Mouse (Mus musculus) small intestine, adult 10 weeks (tissue): Measurements from ENCODE around the gene Fam81b. TPM values are rescaled to one million over a fixed set of nuclear protein-coding genes. Genes with fewer than 3 reads are reported as not detected.

Experiments used
- polyA plus RNA-seq: library from polyadenylated mRNA; stranded (reverse); fragments of 350-450 nt; fragmentation: Illumina TruSeq; extraction: RNeasy Lipid Tissue Mini Kit (QIAGEN cat#74804); gene quantifications from one replicate; pipeline ENCODE4 v1.2.3, GENCODE M21; 2014; ENCODE audit warnings: low replicate concordance

Gene Fam81b
- not detected for polyA plus RNA-seq

GRCm38 (mm10) chr13:76304637-76305122 is at the start of gene Fam81b:
Gene Fam81b, minus strand, starts transcription at chr13:76305072.

Other genes with a start within 250 kb of the Fam81b start
- not detected for gene Gpr150, start 248.1 kb downstream of the Fam81b start, polyA plus RNA-seq
- 21.8 TPM for gene Arsk, start 206.4 kb downstream of the Fam81b start, polyA plus RNA-seq
- 16.9 TPM for gene Ttc37, start 206.3 kb downstream of the Fam81b start, polyA plus RNA-seq
- 7.5 TPM for gene Mctp1, start 79.5 kb upstream of the Fam81b start, polyA plus RNA-seq